Mouse (Mus musculus) megakaryocyte-erythroid progenitor cell, adult 5-6 weeks (primary cell): ENCODE data around the gene Vmn1r130. TPM values are rescaled to one million over a fixed set of nuclear protein-coding genes. Genes with fewer than 3 reads are reported as not detected.
"Not testable (repeated sequence)": the region's sequence is repeated elsewhere in the genome, so short reads cannot be mapped to it uniquely, and the experiment has no call there.

ENCODE experiments used
- ATAC-seq: replicated peaks from 2 replicates; pipeline ENCODE4 v1.8.0; 2016; ENCODE audit warnings: mild to moderate bottlenecking, inconsistent platforms; ENCODE audit not compliant: severe bottlenecking, poor library complexity, low FRiP score, low TSS enrichment
- total RNA-seq, 2 experiments: library from RNA; stranded (forward) in 1 of 2; stranded (reverse) in 1 of 2; fragments of 200-1000, 215-1000 nt in 1 of 2; fragments of >200 nt in 1 of 2; fragmentation: Nextera tagmentation in 1 of 2; gene quantifications; 2 replicates each; pipeline ENCODE4 v1.2.3; 2014 to 2017

Vmn1r130 gene
- not detected in 2 replicates for total RNA-seq (2014; fragmentation: Nextera tagmentation)
- not detected in 2 replicates for total RNA-seq (2017)

- not testable (repeated sequence) for ATAC-seq
Observed at GRCm38 (mm10) chr7:21511480-21511879, at the start of gene Vmn1r130. Gene Vmn1r130, plus strand, starts transcription at chr7:21511780.

- not testable (repeated sequence) for ATAC-seq
Observed at GRCm38 (mm10) chr7:21545990-21546389, 34.4 kb downstream of the Vmn1r130 start, which contains the start of gene Vmn1r131. Gene Vmn1r131, minus strand, starts transcription at chr7:21546090.

Other genes starting within 250 kb of the Vmn1r130 start
- not detected in 2 replicates for gene Vmn1r125, start 239.6 kb upstream of the Vmn1r130 start, total RNA-seq (2014; fragmentation: Nextera tagmentation)
- not detected in 2 replicates for gene Vmn1r125, start 239.6 kb upstream of the Vmn1r130 start, total RNA-seq (2017)
- gene Vmn1r126, start 210.3 kb upstream of the Vmn1r130 start, total RNA-seq (2014; fragmentation: Nextera tagmentation) = not detected in 2 replicates
- not detected in 2 replicates for gene Vmn1r126, start 210.3 kb upstream of the Vmn1r130 start, total RNA-seq (2017)
- gene Vmn1r127, start 191.9 kb upstream of the Vmn1r130 start, total RNA-seq (2014; fragmentation: Nextera tagmentation) = not detected in 2 replicates
- gene Vmn1r127, start 191.9 kb upstream of the Vmn1r130 start, total RNA-seq (2017) = not detected in 2 replicates
- not detected in 2 replicates for gene Vmn1r128, start 162.4 kb upstream of the Vmn1r130 start, total RNA-seq (2014; fragmentation: Nextera tagmentation)
- not detected in 2 replicates for gene Vmn1r128, start 162.4 kb upstream of the Vmn1r130 start, total RNA-seq (2017)
- not detected in 2 replicates for gene Vmn1r129, start 150.5 kb upstream of the Vmn1r130 start, total RNA-seq (2014; fragmentation: Nextera tagmentation)
- not detected in 2 replicates for gene Vmn1r129, start 150.5 kb upstream of the Vmn1r130 start, total RNA-seq (2017)
- not detected in 2 replicates for gene Gm6882, start 79.0 kb upstream of the Vmn1r130 start, total RNA-seq (2014; fragmentation: Nextera tagmentation)
- gene Gm6882, start 79.0 kb upstream of the Vmn1r130 start, total RNA-seq (2017) = not detected in 2 replicates
- gene Vmn1r131, start 34.3 kb downstream of the Vmn1r130 start, total RNA-seq (2014; fragmentation: Nextera tagmentation) = not detected in 2 replicates
- gene Vmn1r131, start 34.3 kb downstream of the Vmn1r130 start, total RNA-seq (2017) = not detected in 2 replicates
- gene Vmn1r132, start 102.3 kb downstream of the Vmn1r130 start, total RNA-seq (2014; fragmentation: Nextera tagmentation) = not detected in 2 replicates
- gene Vmn1r132, start 102.3 kb downstream of the Vmn1r130 start, total RNA-seq (2017) = not detected in 2 replicates
- not detected in 2 replicates for gene Gm4175, start 249.7 kb downstream of the Vmn1r130 start, total RNA-seq (2014; fragmentation: Nextera tagmentation)
- not detected in 2 replicates for gene Gm4175, start 249.7 kb downstream of the Vmn1r130 start, total RNA-seq (2017)